ENCODE assay signal across 10 mouse cellular contexts in the genomic region with DNA sequence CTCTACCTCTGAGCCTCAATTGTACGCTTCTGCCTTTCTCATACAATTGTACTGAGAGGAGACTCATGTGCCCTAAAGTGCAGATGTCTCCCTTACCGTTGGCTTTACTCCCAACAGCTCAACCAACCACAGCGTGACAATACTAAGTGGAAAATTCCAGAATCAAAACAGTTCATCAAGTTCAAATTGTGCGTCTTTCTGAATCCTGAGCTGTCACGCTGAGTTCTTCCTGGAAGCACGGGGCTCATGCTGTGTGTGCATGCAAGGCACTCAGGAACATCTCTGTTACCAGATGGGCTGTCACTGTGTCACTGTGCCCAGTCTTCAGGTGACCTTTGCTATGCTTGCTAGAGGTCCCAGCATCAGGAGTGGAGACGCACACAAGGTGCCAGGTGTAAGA. TPM values are rescaled to one million over a fixed set of nuclear protein-coding genes. Genes with fewer than 3 reads are reported as not detected.
DNase-seq lines count a peak whose midpoint lies in the region; ATAC-seq and TF ChIP-seq lines count a peak whose summit lies in the region.
"Had no signal": no experiment of that assay in that cellular context is flagged by ENCODE, and none has a peak within 500 bp of the region (broad histone marks: within the 10 kb centered on the region; RNA-seq: fewer than 3 reads in every experiment).

No protein-coding gene starts in this region.

- intact Hi-C loops in left cerebral cortex, postnatal 10 days (cut with DNase I), result no loop called here

- H3K4me1 ChIP-seq in forebrain, postnatal 0 days (ENCODE audit: insufficient read depth), result peaks cover 18% of the 10 kb centered on the region
- peaks cover 50% of the 10 kb centered on the region for H3K4me1 ChIP-seq in midbrain, embryonic 12.5 days

- no peak for ATAC-seq in forebrain, postnatal 0 days
- no peak for ATAC-seq in midbrain, embryonic 12.5 days (ENCODE audit: low FRiP score, low read depth)
- ATAC-seq: intestine, postnatal 0 days had no signal

- peak; percentile 67 for DNase-seq in cerebellum, adult 9-11 months
- DNase-seq in cerebellum, postnatal 14 days, result no peak
- DNase-seq in ZHBTc4 (ENCODE audit: low read depth, low spot score), result peak; percentile 27
- no peak for DNase-seq in forebrain, postnatal 0 days
- DNase-seq in yolk sac, embryonic 10.5 days (ENCODE audit: low spot score), result no peak
- no peak for DNase-seq in left cerebral cortex, postnatal 10 days (ENCODE audit: extremely low spot score in 1 of 2, low spot score in 2 of 2)
- DNase-seq in spleen, postnatal 4 days (ENCODE audit: low spot score in 2 of 2), result no peak
- DNase-seq: kidney, postnatal 4 days had no signal

- no peaks in the 10 kb centered on the region for H3K27me3 ChIP-seq in forebrain, postnatal 0 days (ENCODE audit: insufficient read depth, low read length)
- H3K27me3 ChIP-seq in midbrain, embryonic 12.5 days, result no peaks in the 10 kb centered on the region

- no peak overlapping the region for H3K9ac ChIP-seq in forebrain, postnatal 0 days
- H3K9ac ChIP-seq in midbrain, embryonic 12.5 days (replicated peaks), result no peak overlapping the region

- no peaks in the 10 kb centered on the region for H3K9me3 ChIP-seq in forebrain, postnatal 0 days (ENCODE audit: low read length)
- H3K9me3 ChIP-seq in midbrain, embryonic 12.5 days, result no peaks in the 10 kb centered on the region

- H3K4me2 ChIP-seq in forebrain, postnatal 0 days (ENCODE audit: low read depth), result no peak overlapping the region
- H3K4me2 ChIP-seq in midbrain, embryonic 12.5 days (replicated peaks), result no peak overlapping the region

- TF ChIP-seq CTCF in forebrain, postnatal 0 days (IDR thresholded peaks at IDR 0.05; ENCODE audit: low read depth), result no peak

- no peaks in the 10 kb centered on the region; the same call in 1 of the 2 replicates for H3K36me3 ChIP-seq in forebrain, postnatal 0 days (ENCODE audit: insufficient read depth)
- no peaks in the 10 kb centered on the region for H3K36me3 ChIP-seq in midbrain, embryonic 12.5 days

- H3K27ac ChIP-seq in forebrain, postnatal 0 days (ENCODE audit: low read depth, low read length), result 0 out of 2 replicates have a peak overlapping the region, but pooled peaks have one; percentile 77
- peak overlapping the region; percentile 83 for H3K27ac ChIP-seq in midbrain, embryonic 12.5 days (replicated peaks)

- WGBS in forebrain, postnatal 0 days, result 48% methylated on average over 7 of the region's 7 CpGs
- WGBS in midbrain, embryonic 12.5 days, result 88% methylated on average over 7 of the region's 7 CpGs

- H3K4me3 ChIP-seq in forebrain, postnatal 0 days (ENCODE audit: low read depth, low read length), result no peak overlapping the region
- no peak overlapping the region for H3K4me3 ChIP-seq in midbrain, embryonic 12.5 days

RNA-seq across cellular contexts. Expression of gene Sdc3, which starts 13.4 kb away (rescaled TPM):
- total RNA-seq in forebrain, postnatal 0 days (2014; rRNA removed), result 318 and 421 TPM in 2 replicates
- 159 and 204 TPM in 2 replicates for polyA plus RNA-seq in forebrain, postnatal 0 days (2015; fragmentation: Nextera tagmentation; extraction: Ambion mirVana)
- 46.5 and 52.1 TPM in 2 replicates for polyA plus RNA-seq in midbrain, embryonic 12.5 days (2016; fragmentation: Nextera tagmentation; extraction: Ambion mirVana)
- 100 to 1,000 TPM; 385 to 392 TPM for total RNA-seq in left cerebral cortex, postnatal 10 days (2021)

Comparison
In these comparisons a context has a peak if more than half of its experiments do, and no peak if none do; other contexts are left out.
1. DNase-seq: peak in cerebellum, adult 9-11 months (single experiment) and ZHBTc4 (single experiment); none in cerebellum, postnatal 14 days (0 of 2), forebrain, postnatal 0 days (single experiment), yolk sac, embryonic 10.5 days (single experiment), left cerebral cortex, postnatal 10 days (0 of 2) and spleen, postnatal 4 days (0 of 2).